Comparison of ENCODE assay signal across 11 mouse cellular contexts in genomic region chr5:20837082-20837481, GRCm38 (mm10).
"Had no signal": no experiment of that assay in that cellular context is flagged by ENCODE, and none has a peak within 500 bp of the region (broad histone marks: within the 10 kb centered on the region; RNA-seq: fewer than 3 reads in every experiment).

No protein-coding gene starts in this region.

- DNase-seq: retina, postnatal 1 day; right cerebral cortex, postnatal 14 days; right cerebral cortex, postnatal 25 days; right cerebral cortex, postnatal 4 days; spleen, adult 18-20 months; thymus, adult 18-20 months; thymus, adult 2 months; thymus, postnatal 14 days; thymus, postnatal 25 days; thymus, postnatal 36 days; thymus, postnatal 4 days had no signal
